Mouse (Mus musculus) thymus, adult 2 months (tissue): Measurements from ENCODE around the gene Ckb. TPM values are rescaled to one million over a fixed set of nuclear protein-coding genes. Genes with fewer than 3 reads are reported as not detected.
"Not testable (repeated sequence)": the region's sequence is repeated elsewhere in the genome, so short reads cannot be mapped to it uniquely, and the experiment has no call there.

Source experiments
- DNase-seq: peaks from one replicate; pipeline ENCODE4 v3.0.0; 2021
- H3K27ac ChIP-seq: fragments of 200-500 bp; 2 replicates; pipeline ENCODE4 v1.5.1; 2012; ENCODE audit warnings: low read length, control low read depth; ENCODE audit not compliant: control insufficient read depth, insufficient read depth
- H3K27me3 ChIP-seq: fragments of 200-500 bp; 2 replicates; pipeline ENCODE4 v1.6.1; 2012; ENCODE audit warnings: mild to moderate bottlenecking, low read length, moderate library complexity, mixed read lengths; ENCODE audit not compliant: control insufficient read depth, insufficient read depth
- H3K36me3 ChIP-seq: fragments of 200-500 bp; 2 replicates; pipeline ENCODE4 v1.6.1; 2012; ENCODE audit warnings: mild to moderate bottlenecking, low read length, moderate library complexity; ENCODE audit not compliant: control insufficient read depth, insufficient read depth
- H3K4me1 ChIP-seq: fragments of 200-500 bp; replicated peaks from 2 replicates; pipeline ENCODE4 v1.6.1; 2012; ENCODE audit warnings: low read length; ENCODE audit not compliant: control insufficient read depth, insufficient read depth
- H3K4me3 ChIP-seq: fragments of 200-500 bp; 2 replicates; pipeline ENCODE4 v1.5.1; 2012; ENCODE audit warnings: mild to moderate bottlenecking, low read length, control low read depth, moderate library complexity; ENCODE audit not compliant: control insufficient read depth, insufficient read depth
- CTCF ChIP-seq: fragments of 200-500 bp; IDR thresholded peaks from 2 replicates; pipeline ENCODE4 v1.5.1; 2012; ENCODE audit warnings: mild to moderate bottlenecking, control low read depth, low read length, moderate library complexity, borderline replicate concordance; ENCODE audit not compliant: control insufficient read depth, poor library complexity, insufficient read depth; ENCODE audit errors: extremely low read depth
- POLR2A ChIP-seq: fragments of 200-500 bp; IDR thresholded peaks from 2 replicates; pipeline ENCODE4 v1.6.1; 2012; ENCODE audit warnings: mild to moderate bottlenecking, low read length, control low read depth, moderate library complexity; ENCODE audit not compliant: control insufficient read depth, poor library complexity, insufficient read depth; ENCODE audit errors: extremely low read depth
- WGBS: fragments of 180-500 bp; shearing (Covaris S2); methylation state at CpG from one replicate; pipeline ENCODE4 v1.1.7; 2018; 5-methylcytosine and 5-hydroxymethylcytosine counted together
- polyA plus RNA-seq: library from polyadenylated mRNA; depleted of rRNA; stranded (reverse); fragments of >200 nt; gene quantifications from 2 replicates; pipeline ENCODE4 v1.2.3, GENCODE M21; 2012; rRNA removed

The Ckb gene
- 107 and 119 TPM in 2 replicates for polyA plus RNA-seq

DNA sequence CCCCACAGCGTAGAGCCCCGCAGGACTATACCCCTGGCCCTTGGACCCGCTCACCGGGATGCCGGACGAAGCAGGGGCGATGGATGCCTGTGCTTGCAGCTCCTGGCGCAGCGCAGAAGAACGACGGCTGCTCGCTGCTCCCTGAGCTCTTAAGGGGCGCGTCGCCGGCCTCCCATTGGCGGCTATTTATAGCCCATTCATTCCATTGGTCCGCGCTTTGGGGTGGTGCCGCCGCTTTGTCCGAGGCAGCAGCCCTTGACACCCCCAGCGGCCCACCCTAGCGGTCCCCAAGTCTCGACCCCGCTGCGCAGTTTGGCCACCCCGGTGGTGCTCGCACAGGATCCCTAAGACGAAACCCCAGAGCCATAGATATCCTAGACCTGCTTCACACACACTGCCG, at the start of gene Ckb:
TSS of gene Ckb (minus strand) at position 163 of the 400 bp plus-strand sequence.
- DNase-seq, result no peak

DNA sequence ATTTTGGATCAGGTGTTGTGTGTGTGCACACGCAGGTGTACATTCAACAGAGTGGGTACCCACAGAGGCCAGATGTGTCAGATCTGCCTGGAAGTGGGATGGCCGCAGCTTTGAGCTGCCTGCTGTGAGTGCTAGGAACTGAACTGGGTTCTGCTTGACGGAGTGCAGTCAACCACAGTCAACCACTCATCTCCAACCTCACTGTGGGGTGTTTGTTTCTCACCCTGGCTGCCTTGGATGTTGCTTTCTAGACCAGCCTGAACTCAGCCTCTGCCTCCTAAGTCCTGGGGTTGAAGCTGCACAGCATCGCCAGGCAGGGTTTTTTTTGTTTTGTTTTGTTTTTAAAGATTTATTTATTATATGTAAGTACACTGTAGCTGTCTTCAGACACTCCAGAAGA, 48.1 kb upstream of the Ckb start:
- Histone ChIP-seq H3K4me1 (0 out of 2 replicates have a peak, but pooled peaks cover 2% of the 10 kb centered on the region), H3K27me3 (no peaks in the 10 kb centered on the region), H3K27ac (no peak overlapping the region), H3K4me3 (no peak overlapping the region), H3K36me3 (0 out of 2 replicates have a peak, but pooled peaks cover 3% of the 10 kb centered on the region)
- no peak for DNase-seq
- WGBS, result 53% methylated on average over 4 of the region's 4 CpGs
- no peak for TF ChIP-seq POLR2A
- no peak for TF ChIP-seq CTCF

More for the DNA sequence above, at the start of gene Ckb:
- TF ChIP-seq CTCF, result no peak
- TF ChIP-seq POLR2A, result no peak
- Histone ChIP-seq H3K36me3 (no peaks in the 10 kb centered on the region), H3K27me3 (peaks cover 20% of the 10 kb centered on the region; the same call in 1 of the 2 replicates), H3K4me1 (peaks cover 29% of the 10 kb centered on the region), H3K27ac (no peak within 1 kb of the TSS), H3K4me3 (peak within 1 kb of the TSS; percentile 51)
- WGBS, result 3% methylated on average over 31 of the region's 31 CpGs

DNA sequence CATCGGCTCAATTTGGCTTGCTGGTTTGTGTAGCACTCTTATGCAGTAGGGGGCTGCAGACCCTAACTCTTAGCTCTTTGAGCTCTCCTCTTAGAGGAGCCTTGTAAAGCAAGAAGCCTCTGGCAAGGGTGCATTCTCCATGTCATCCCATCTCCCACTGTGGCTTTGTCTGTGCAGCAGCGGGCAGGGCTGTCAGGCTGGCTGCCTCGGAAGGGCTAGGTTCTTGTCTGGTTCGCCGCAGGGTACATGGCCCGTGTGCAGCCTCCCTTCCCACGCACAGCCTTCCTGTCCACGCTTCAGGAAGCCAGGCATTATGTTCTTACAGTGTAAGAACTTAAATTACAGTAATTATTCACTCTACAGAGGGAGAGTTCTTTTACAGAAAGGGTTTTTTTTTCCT, 46.5 kb upstream of the Ckb start:
- Histone ChIP-seq H3K27me3 (no peaks in the 10 kb centered on the region), H3K4me1 (peaks cover 8% of the 10 kb centered on the region), H3K36me3 (no peaks in the 10 kb centered on the region), H3K27ac (no peak overlapping the region), H3K4me3 (no peak overlapping the region)
- 70% methylated on average over 8 of the region's 8 CpGs for WGBS
- no peak for TF ChIP-seq CTCF
- no peak for TF ChIP-seq POLR2A
- no peak for DNase-seq

DNA sequence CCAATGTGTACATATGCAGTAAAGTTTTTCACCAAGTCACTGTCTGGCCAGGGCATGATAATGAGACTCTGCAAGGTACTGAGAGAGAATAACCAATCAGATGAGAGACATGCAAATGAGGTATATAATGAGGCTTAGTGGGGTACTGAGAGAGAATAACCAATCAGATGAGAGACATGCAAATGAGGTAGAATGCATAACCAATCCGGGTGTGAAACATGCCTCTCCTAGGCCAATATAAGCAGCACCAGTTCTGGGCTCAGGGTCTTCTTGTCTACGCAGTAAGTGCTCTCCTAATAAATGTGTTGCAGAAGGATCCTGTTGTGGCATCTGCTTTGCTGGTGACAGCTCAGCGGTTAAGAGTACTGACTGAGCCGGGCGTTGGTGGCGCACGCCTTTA, 44.4 kb upstream of the Ckb start:
- Histone ChIP-seq H3K27ac (no peak overlapping the region), H3K27me3 (no peaks in the 10 kb centered on the region), H3K36me3 (no peaks in the 10 kb centered on the region), H3K4me3 (no peak overlapping the region), H3K4me1 (peaks cover 14% of the 10 kb centered on the region)
- TF ChIP-seq POLR2A, result no peak
- no peak for DNase-seq
- WGBS, result 98% methylated on average over 7 of the region's 7 CpGs

DNA sequence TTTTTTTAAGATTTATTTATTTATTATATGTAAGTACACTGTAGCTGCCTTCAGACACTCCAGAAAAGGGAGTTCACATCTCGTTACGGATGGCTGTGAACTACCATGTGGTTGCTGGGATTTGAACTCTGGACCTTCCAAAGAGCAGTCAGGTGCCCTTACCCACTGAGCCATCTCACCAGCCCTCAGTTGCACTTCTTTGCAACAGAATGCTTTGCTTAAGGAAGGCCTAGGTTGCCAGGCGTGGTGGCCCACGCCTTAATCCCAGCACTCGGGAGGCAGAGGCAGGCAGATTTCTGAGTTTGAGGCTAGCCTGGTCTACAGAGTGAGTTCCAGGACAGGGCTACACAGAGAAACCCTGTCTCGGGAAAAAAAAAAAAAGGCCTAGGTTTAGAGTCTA, 41.7 kb upstream of the Ckb start:
- Histone ChIP-seq H3K4me1 (peaks cover 14% of the 10 kb centered on the region), H3K36me3 (peaks cover 20% of the 10 kb centered on the region)
- H3K27me3 ChIP-seq, H3K4me3 ChIP-seq, DNase-seq, H3K27ac ChIP-seq: not testable (repeated sequence)
- 78% methylated on average over 6 of the region's 6 CpGs for WGBS

DNA sequence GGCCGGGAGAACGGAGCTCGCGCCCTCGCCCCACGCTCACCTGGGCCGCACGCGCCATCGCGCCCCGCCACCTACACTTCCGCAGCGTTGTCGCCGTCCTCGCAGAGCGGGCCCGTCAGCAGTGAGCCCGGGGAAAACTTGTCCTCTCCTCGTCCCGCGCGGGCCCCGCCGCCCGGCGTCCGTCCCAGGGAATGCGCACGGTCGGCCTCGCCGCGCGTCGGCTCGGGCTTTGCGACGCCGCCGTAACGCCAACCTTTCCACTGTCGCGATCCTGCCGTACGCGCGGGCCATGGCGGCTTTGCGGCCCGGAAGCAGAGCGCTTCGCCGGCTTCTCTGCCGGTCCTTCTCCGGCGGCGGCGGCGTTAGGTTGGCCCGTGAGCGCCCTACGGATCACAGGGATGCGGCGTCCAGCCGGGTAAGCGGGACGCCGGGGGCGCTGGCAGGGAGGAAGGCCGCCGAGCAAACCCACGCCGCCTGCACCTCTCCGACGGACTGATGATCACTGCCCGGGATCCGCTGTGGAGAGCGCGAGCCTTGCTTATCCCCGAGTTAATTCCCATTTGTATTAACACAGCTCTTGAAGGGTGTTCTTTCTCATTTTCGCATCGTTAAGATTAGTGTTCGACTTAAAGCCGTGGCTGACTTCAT, 41.0 kb upstream of the Ckb start, which contains the start of the genes Bag5 and Apopt1:
TSS of gene Bag5 (minus strand) at position 254 of the 648 bp plus-strand sequence.
TSS of gene Apopt1 (plus strand) at position 258 of the 648 bp plus-strand sequence.
- peaks cover 23% of the 10 kb centered on the region for H3K36me3 ChIP-seq
- under 1% methylated on average over 86 of the region's 86 CpGs for WGBS
- TF ChIP-seq POLR2A (peak; percentile 93), CTCF (peak; percentile 29; the same call in 1 of the 2 replicates)
- peak; percentile 93 for DNase-seq
- peak within 1 kb of the TSS; percentile 70 for H3K4me3 ChIP-seq
- no peaks in the 10 kb centered on the region for H3K27me3 ChIP-seq
- H3K27ac ChIP-seq, result no peak within 1 kb of the TSS
- peaks cover 14% of the 10 kb centered on the region for H3K4me1 ChIP-seq

DNA sequence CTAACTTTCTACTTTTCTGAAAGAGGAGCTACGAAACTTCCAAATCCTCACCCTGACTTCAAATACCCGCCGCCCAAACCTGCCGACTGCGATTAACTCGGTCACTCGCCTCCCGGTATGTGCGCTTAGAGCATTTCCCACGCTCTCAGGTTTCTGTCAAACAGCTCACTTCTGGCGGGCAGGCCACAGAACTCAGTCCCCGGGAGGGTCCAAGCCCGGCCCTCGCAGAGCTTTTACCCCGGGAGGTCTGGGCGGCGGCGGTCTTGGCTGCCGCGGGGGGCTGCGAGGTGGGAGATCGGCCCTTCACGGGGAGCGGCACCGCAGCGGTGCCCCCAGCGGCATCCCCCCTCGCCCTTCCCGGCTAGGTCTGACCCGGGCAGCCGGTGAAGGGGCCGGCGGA, 40.3 kb upstream of the Ckb start:
- under 1% methylated on average over 33 of the region's 33 CpGs for WGBS
- H3K27ac ChIP-seq, result no peak overlapping the region
- H3K36me3 ChIP-seq, result peaks cover 23% of the 10 kb centered on the region
- H3K4me1 ChIP-seq, result peaks cover 14% of the 10 kb centered on the region
- peak overlapping the region; percentile 70 for H3K4me3 ChIP-seq
- DNase-seq, result no peak
- TF ChIP-seq CTCF, result 0 out of 2 replicates have a peak, but pooled peaks have one; percentile 1
- no peak for TF ChIP-seq POLR2A
- H3K27me3 ChIP-seq, result no peaks in the 10 kb centered on the region
